Mouse (Mus musculus) lung, embryonic 14.5 days (tissue): Measurements from ENCODE around the gene Itga9. TPM values are rescaled to one million over a fixed set of nuclear protein-coding genes. Genes with fewer than 3 reads are reported as not detected.
A peak's percentile ranks its signal among the peaks of the same experiment; 100 is the strongest.

ENCODE experiments used
- ATAC-seq: fragments of 200-750 bp; cut with Nextera tagmentation; 2 replicates; pipeline ENCODE4 v1.8.0; 2017; ENCODE audit warnings: mild to moderate bottlenecking, moderate TSS enrichment, moderate library complexity; ENCODE audit not compliant: insufficient read depth
- DNase-seq: peaks from one replicate; pipeline ENCODE4 v3.0.0-alpha.2; 2015
- H3K27ac ChIP-seq: fragments of 300-500 bp; sonication (generic); 2 replicates; pipeline ENCODE4 v1.5.1; 2014; ENCODE audit warnings: low read depth, mild to moderate bottlenecking, moderate library complexity
- H3K27me3 ChIP-seq: fragments of 300-500 bp; sonication (generic); 2 replicates; pipeline ENCODE4 v1.6.1; 2014; ENCODE audit warnings: low read length, control low read depth; ENCODE audit not compliant: insufficient read depth
- H3K36me3 ChIP-seq: fragments of 300-500 bp; sonication (generic); 2 replicates; pipeline ENCODE4 v1.6.1; 2014; ENCODE audit warnings: control low read depth; ENCODE audit not compliant: insufficient read depth
- H3K4me1 ChIP-seq: fragments of 300-500 bp; sonication (generic); 2 replicates; pipeline ENCODE4 v1.6.1; 2014; ENCODE audit warnings: antibody characterized with exemption, control low read depth; ENCODE audit not compliant: insufficient read depth
- H3K4me2 ChIP-seq: fragments of 300-500 bp; sonication (generic); 2 replicates; pipeline ENCODE4 v1.6.1; 2014; ENCODE audit warnings: mild to moderate bottlenecking
- H3K4me3 ChIP-seq: fragments of 300-500 bp; sonication (generic); 2 replicates; pipeline ENCODE4 v1.5.1; 2014; ENCODE audit warnings: low read depth, low read length
- H3K9ac ChIP-seq: fragments of 300-500 bp; sonication (generic); 2 replicates; pipeline ENCODE4 v1.6.1; 2014
- H3K9me3 ChIP-seq: fragments of 300-500 bp; sonication (generic); 2 replicates; pipeline ENCODE4 v1.6.1; 2016; ENCODE audit warnings: low read depth, low read length, control low read depth
- CTCF ChIP-seq: IDR thresholded peaks from 2 replicates; pipeline ENCODE4 v1.5.1; 2016; ENCODE audit warnings: antibody characterized with exemption, low read depth
- WGBS: fragments of 180-500 bp; shearing (Covaris S2); extraction: QIAGEN DNeasy Blood & Tissue Kit; methylation state at CpG from one replicate; pipeline ENCODE4 v1.1.7; 2014; 5-methylcytosine and 5-hydroxymethylcytosine counted together
- polyA plus RNA-seq: library from polyadenylated mRNA; unstranded; fragments of >200 nt; fragmentation: Nextera tagmentation; extraction: Ambion mirVana; gene quantifications from 2 replicates; pipeline ENCODE4 v1.2.1, GENCODE M21; 2014

Gene Itga9
- polyA plus RNA-seq, 1 experiment from 2014 or later, result 28.7 TPM

DNA sequence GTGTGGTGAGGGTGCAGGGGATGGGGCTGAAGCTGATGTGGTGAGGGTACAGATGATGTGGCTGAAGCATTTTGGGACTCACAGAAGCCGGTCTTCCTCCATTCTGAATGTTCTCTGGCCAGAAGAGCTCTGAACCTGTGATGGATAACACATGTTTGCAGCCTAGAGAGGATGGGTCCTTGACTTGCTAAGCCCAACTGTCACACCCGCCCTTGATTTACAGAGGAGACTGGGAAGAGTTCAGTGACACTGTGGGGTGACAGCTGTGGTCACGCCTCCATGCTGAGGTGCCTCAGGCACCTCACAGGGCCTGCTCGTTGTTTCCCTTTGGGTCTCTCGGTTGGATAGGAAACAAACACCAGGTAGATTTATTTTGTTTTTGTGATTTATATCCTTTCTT lies 238.5 kb downstream of the Itga9 start:
- H3K27me3 ChIP-seq, result no peaks in the 10 kb centered on the region
- TF ChIP-seq CTCF, result no peak
- no peaks in the 10 kb centered on the region; the same call in 1 of the 2 replicates for H3K4me1 ChIP-seq
- WGBS, result 61% methylated on average over 5 of the region's 5 CpGs
- no peak overlapping the region for H3K9ac ChIP-seq
- H3K9me3 ChIP-seq, result no peaks in the 10 kb centered on the region
- H3K4me3 ChIP-seq, result no peak overlapping the region
- H3K36me3 ChIP-seq, result peaks cover 11% of the 10 kb centered on the region; the same call in 1 of the 2 replicates
- DNase-seq, result no peak
- H3K4me2 ChIP-seq, result no peak overlapping the region
- H3K27ac ChIP-seq, result no peak overlapping the region
- ATAC-seq, result no peak

- Histone ChIP-seq H3K27me3 (no peaks in the 10 kb centered on the region), H3K4me1 (no peaks in the 10 kb centered on the region; the same call in 1 of the 2 replicates), H3K4me3 (no peak overlapping the region), H3K36me3 (0 out of 2 replicates have a peak, but pooled peaks cover 13% of the 10 kb centered on the region), H3K4me2 (no peak overlapping the region), H3K9me3 (no peaks in the 10 kb centered on the region), H3K27ac (no peak overlapping the region), H3K9ac (no peak overlapping the region)
- 67% methylated on average over 3 of the region's 3 CpGs for WGBS
- DNase-seq (no peak), ATAC-seq (no peak)
- no peak for TF ChIP-seq CTCF
These were observed 240.3 kb downstream of the Itga9 start for GRCm38 (mm10) chr9:118846766-118847165.

- no peaks in the 10 kb centered on the region for H3K36me3 ChIP-seq
- no peak overlapping the region for H3K27ac ChIP-seq
- H3K9me3 ChIP-seq, result no peaks in the 10 kb centered on the region
- DNase-seq (no peak), ATAC-seq (no peak)
- 49% methylated on average over 9 of the region's 9 CpGs for WGBS
- no peak overlapping the region for H3K9ac ChIP-seq
- H3K4me3 ChIP-seq, result no peak overlapping the region
- no peak overlapping the region for H3K4me2 ChIP-seq
- no peak for TF ChIP-seq CTCF
- no peaks in the 10 kb centered on the region for H3K27me3 ChIP-seq
- H3K4me1 ChIP-seq, result peaks cover 23% of the 10 kb centered on the region
These were observed 250.2 kb downstream of the Itga9 start for GRCm38 (mm10) chr9:118856665-118857064.

- no peak overlapping the region for H3K27ac ChIP-seq
- H3K36me3 ChIP-seq, result 0 out of 2 replicates have a peak, but pooled peaks cover 10% of the 10 kb centered on the region
- ATAC-seq (peak; percentile 51; the same call in 1 of the 2 replicates), DNase-seq (peak; percentile 85)
- H3K4me2 ChIP-seq, result no peak overlapping the region
- no peaks in the 10 kb centered on the region for H3K9me3 ChIP-seq
- H3K4me1 ChIP-seq, result peaks cover 26% of the 10 kb centered on the region
- H3K4me3 ChIP-seq, result no peak overlapping the region
- no peak for TF ChIP-seq CTCF
- H3K9ac ChIP-seq, result no peak overlapping the region
- H3K27me3 ChIP-seq, result no peaks in the 10 kb centered on the region
- 29% methylated on average over 12 of the region's 12 CpGs for WGBS
These were observed 254.2 kb downstream of the Itga9 start for GRCm38 (mm10) chr9:118860613-118861141.

DNA sequence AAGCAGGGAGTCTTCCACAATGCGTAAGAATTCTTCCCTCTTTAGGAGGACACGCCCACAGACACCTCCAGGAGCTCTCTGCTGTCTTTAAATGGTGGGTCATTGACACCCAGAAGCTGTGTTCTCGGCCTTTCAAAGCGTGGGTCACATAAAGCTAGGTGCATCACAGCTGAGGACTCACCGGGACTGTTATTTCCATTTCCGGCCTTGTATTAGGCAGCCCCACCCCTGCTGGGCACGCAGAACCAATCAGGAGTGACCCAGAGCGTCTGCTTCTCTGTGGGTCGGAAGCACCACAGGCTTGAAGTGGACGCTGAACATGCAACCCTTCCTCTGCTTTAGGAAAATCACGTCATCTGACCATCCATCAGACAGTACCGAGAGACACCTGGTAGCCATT lies 255.7 kb downstream of the Itga9 start:
- no peak overlapping the region for H3K4me2 ChIP-seq
- TF ChIP-seq CTCF, result no peak
- DNase-seq (no peak), ATAC-seq (no peak)
- no peak overlapping the region for H3K4me3 ChIP-seq
- 0 out of 2 replicates have a peak, but pooled peaks cover 10% of the 10 kb centered on the region for H3K36me3 ChIP-seq
- peaks cover 21% of the 10 kb centered on the region for H3K4me1 ChIP-seq
- no peak overlapping the region for H3K9ac ChIP-seq
- WGBS, result 71% methylated on average over 12 of the region's 12 CpGs
- H3K27me3 ChIP-seq, result no peaks in the 10 kb centered on the region
- H3K9me3 ChIP-seq, result no peaks in the 10 kb centered on the region
- H3K27ac ChIP-seq, result no peak overlapping the region

DNA sequence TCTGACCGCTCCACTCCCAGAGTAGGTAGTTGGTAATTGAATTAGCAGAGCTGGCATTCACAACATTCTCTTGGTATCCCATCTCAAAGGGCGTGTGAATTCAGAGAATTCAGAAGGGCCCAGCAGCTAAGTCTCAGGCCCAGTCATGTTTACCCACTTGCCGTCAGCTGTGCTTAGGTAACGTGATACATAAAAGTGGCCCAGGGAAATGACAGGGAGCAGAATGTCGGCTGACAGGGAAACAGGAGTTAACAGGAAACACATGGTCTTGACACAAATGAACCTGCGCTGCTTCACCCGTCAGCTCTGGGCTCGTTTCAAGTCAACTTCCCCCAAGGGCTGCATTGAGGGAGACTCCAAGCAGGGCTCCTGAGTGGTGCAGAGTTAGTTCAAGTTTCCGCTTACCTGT lies 256.4 kb downstream of the Itga9 start:
- no peak overlapping the region for H3K4me3 ChIP-seq
- TF ChIP-seq CTCF, result no peak
- no peak overlapping the region for H3K4me2 ChIP-seq
- ATAC-seq, result peak; percentile 68
- WGBS, result 46% methylated on average over 9 of the region's 9 CpGs
- no peak overlapping the region for H3K9ac ChIP-seq
- H3K9me3 ChIP-seq, result no peaks in the 10 kb centered on the region
- H3K27me3 ChIP-seq, result no peaks in the 10 kb centered on the region
- no peak overlapping the region for H3K27ac ChIP-seq
- peak; percentile 50 for DNase-seq
- H3K4me1 ChIP-seq, result peaks cover 16% of the 10 kb centered on the region
- 0 out of 2 replicates have a peak, but pooled peaks cover 10% of the 10 kb centered on the region for H3K36me3 ChIP-seq

DNA sequence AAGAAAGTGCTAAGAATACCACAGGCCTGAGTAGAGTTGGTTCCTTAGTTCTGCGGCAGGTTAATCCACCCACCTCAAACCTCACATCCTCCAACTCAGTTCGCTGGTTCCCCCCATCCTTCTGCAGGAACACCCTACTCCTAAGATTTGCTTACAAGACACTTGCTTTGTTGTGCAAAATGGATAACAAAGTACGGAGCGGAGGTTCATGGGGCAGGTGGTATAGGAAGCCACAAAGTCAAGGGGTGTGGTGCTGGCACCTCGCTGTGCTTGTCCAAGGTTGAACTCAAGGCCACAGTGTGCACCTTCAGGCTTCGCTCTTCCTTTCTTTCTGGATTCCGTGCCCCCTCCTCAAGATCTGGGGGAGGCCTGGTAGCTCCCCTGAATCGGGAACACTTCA lies 257.0 kb downstream of the Itga9 start:
- no peaks in the 10 kb centered on the region for H3K27me3 ChIP-seq
- H3K4me1 ChIP-seq, result peaks cover 16% of the 10 kb centered on the region
- H3K9me3 ChIP-seq, result no peaks in the 10 kb centered on the region
- no peak for ATAC-seq
- no peak overlapping the region for H3K4me2 ChIP-seq
- no peak overlapping the region for H3K9ac ChIP-seq
- WGBS, result 92% methylated on average over 8 of the region's 8 CpGs
- H3K4me3 ChIP-seq, result no peak overlapping the region
- no peak for TF ChIP-seq CTCF
- H3K36me3 ChIP-seq, result 0 out of 2 replicates have a peak, but pooled peaks cover 10% of the 10 kb centered on the region
- DNase-seq, result no peak
- no peak overlapping the region for H3K27ac ChIP-seq
